Mouse (Mus musculus): ENCODE data around the gene Tkfc. TPM values are rescaled to one million over a fixed set of nuclear protein-coding genes. Genes with fewer than 3 reads are reported as not detected.

The Tkfc gene
- polyA plus RNA-seq, 1 experiment from 2014 or later: 21.2 TPM

- peaks cover 26% of the 10 kb centered on the region for H3K4me1 ChIP-seq
- no peak for ATAC-seq (ENCODE audit: low FRiP score, low read depth)
- H3K9ac ChIP-seq: peak overlapping the region; percentile 68; the same call in 1 of the 2 replicates
- WGBS: 88% methylated on average over 18 of the region's 18 CpGs
- H3K4me2 ChIP-seq (replicated peaks): peak overlapping the region; percentile 80
- H3K9me3 ChIP-seq: no peaks in the 10 kb centered on the region
- no peak overlapping the region for H3K27ac ChIP-seq
- peaks cover 23% of the 10 kb centered on the region for H3K36me3 ChIP-seq
- no peak overlapping the region for H3K4me3 ChIP-seq
- no peaks in the 10 kb centered on the region for H3K27me3 ChIP-seq (replicated peaks)
Measured at GRCm38 (mm10) chr19:10603660-10604523, 1.6 kb downstream of the Tkfc start.

GRCm38 (mm10) chr19:10602787-10603186 is 2.7 kb downstream of the Tkfc start:
- H3K4me3 ChIP-seq: peak overlapping the region; percentile 19
- peak overlapping the region; percentile 88 for H3K27ac ChIP-seq
- H3K4me1 ChIP-seq: peaks cover 26% of the 10 kb centered on the region
- peak overlapping the region; percentile 80 for H3K4me2 ChIP-seq (replicated peaks)
- ATAC-seq (ENCODE audit: low FRiP score, low read depth): peak; percentile 64
- H3K27me3 ChIP-seq (replicated peaks): no peaks in the 10 kb centered on the region
- peaks cover 16% of the 10 kb centered on the region for H3K36me3 ChIP-seq
- peak overlapping the region; percentile 61 for H3K9ac ChIP-seq
- 2% methylated on average over 9 of the region's 9 CpGs for WGBS
- H3K9me3 ChIP-seq: no peaks in the 10 kb centered on the region

GRCm38 (mm10) chr19:10602247-10602769 is 3.1 kb downstream of the Tkfc start:
- peak overlapping the region; percentile 80 for H3K4me2 ChIP-seq (replicated peaks)
- peak overlapping the region; percentile 19 for H3K4me3 ChIP-seq
- peaks cover 11% of the 10 kb centered on the region for H3K36me3 ChIP-seq
- WGBS: 4% methylated on average over 6 of the region's 6 CpGs
- H3K27ac ChIP-seq: peak overlapping the region; percentile 88
- H3K4me1 ChIP-seq: peaks cover 26% of the 10 kb centered on the region
- H3K9me3 ChIP-seq: no peaks in the 10 kb centered on the region
- peak overlapping the region; percentile 61 for H3K9ac ChIP-seq
- H3K27me3 ChIP-seq (replicated peaks): no peaks in the 10 kb centered on the region
- peak; percentile 61 for ATAC-seq (ENCODE audit: low FRiP score, low read depth)

- WGBS: 92% methylated on average over 2 of the region's 2 CpGs
- H3K4me2 ChIP-seq (replicated peaks): no peak overlapping the region
- peaks cover 13% of the 10 kb centered on the region for H3K4me1 ChIP-seq
- no peak overlapping the region for H3K4me3 ChIP-seq
- no peaks in the 10 kb centered on the region for H3K27me3 ChIP-seq (replicated peaks)
- no peak overlapping the region for H3K27ac ChIP-seq
- peaks cover 24% of the 10 kb centered on the region for H3K36me3 ChIP-seq
- H3K9me3 ChIP-seq: no peaks in the 10 kb centered on the region
- ATAC-seq (ENCODE audit: low FRiP score, low read depth): no peak
- no peak overlapping the region for H3K9ac ChIP-seq
Measured at GRCm38 (mm10) chr19:10599648-10600047, 5.8 kb downstream of the Tkfc start.

- Histone ChIP-seq H3K27ac (no peak overlapping the region), H3K9me3 (no peaks in the 10 kb centered on the region), H3K36me3 (peaks cover 39% of the 10 kb centered on the region), H3K4me3 (no peak overlapping the region), H3K4me2 (replicated peaks) (no peak overlapping the region), H3K4me1 (peaks cover 6% of the 10 kb centered on the region; the same call in 1 of the 2 replicates), H3K27me3 (replicated peaks) (no peaks in the 10 kb centered on the region), H3K9ac (no peak overlapping the region)
- ATAC-seq (ENCODE audit: low FRiP score, low read depth): no peak
- WGBS: 38% methylated on average over 3 of the region's 3 CpGs
Measured at GRCm38 (mm10) chr19:10598188-10598587, 7.3 kb downstream of the Tkfc start.

GRCm38 (mm10) chr19:10591659-10592377 is 13.6 kb downstream of the Tkfc start:
- H3K4me2 ChIP-seq (replicated peaks): no peak overlapping the region
- 93% methylated on average over 6 of the region's 6 CpGs for WGBS

GRCm38 (mm10) chr19:10590301-10590700 is 15.2 kb downstream of the Tkfc start:
- Histone ChIP-seq H3K36me3 (peaks cover 43% of the 10 kb centered on the region), H3K4me1 (no peaks in the 10 kb centered on the region), H3K9me3 (no peaks in the 10 kb centered on the region), H3K27ac (no peak overlapping the region), H3K4me3 (no peak overlapping the region), H3K9ac (no peak overlapping the region), H3K4me2 (replicated peaks) (no peak overlapping the region), H3K27me3 (replicated peaks) (no peaks in the 10 kb centered on the region)
- no peak for ATAC-seq (ENCODE audit: low FRiP score, low read depth)
- 67% methylated on average over 3 of the region's 3 CpGs for WGBS

More at GRCm38 (mm10) chr19:10591659-10592377, 13.6 kb downstream of the Tkfc start:
- no peak overlapping the region for H3K4me3 ChIP-seq
- no peak overlapping the region for H3K9ac ChIP-seq
- H3K27me3 ChIP-seq (replicated peaks): no peaks in the 10 kb centered on the region
- no peak for ATAC-seq (ENCODE audit: low FRiP score, low read depth)
- H3K27ac ChIP-seq: no peak overlapping the region
- H3K36me3 ChIP-seq: peaks cover 47% of the 10 kb centered on the region
- H3K9me3 ChIP-seq: no peaks in the 10 kb centered on the region
- no peaks in the 10 kb centered on the region for H3K4me1 ChIP-seq

- H3K36me3 ChIP-seq: peaks cover 33% of the 10 kb centered on the region
- H3K4me3 ChIP-seq: no peak overlapping the region
- ATAC-seq (ENCODE audit: low FRiP score, low read depth): no peak
- WGBS: 72% methylated on average over 5 of the region's 5 CpGs
- H3K4me1 ChIP-seq: no peaks in the 10 kb centered on the region
- no peak overlapping the region for H3K9ac ChIP-seq
- no peaks in the 10 kb centered on the region for H3K27me3 ChIP-seq (replicated peaks)
- no peak overlapping the region for H3K4me2 ChIP-seq (replicated peaks)
- no peaks in the 10 kb centered on the region for H3K9me3 ChIP-seq
- no peak overlapping the region for H3K27ac ChIP-seq
Measured at GRCm38 (mm10) chr19:10589127-10589857, 16.2 kb downstream of the Tkfc start.

- no peak overlapping the region for H3K9ac ChIP-seq
- H3K4me2 ChIP-seq (replicated peaks): no peak overlapping the region
- H3K9me3 ChIP-seq: no peaks in the 10 kb centered on the region
- ATAC-seq (ENCODE audit: low FRiP score, low read depth): no peak
- no peaks in the 10 kb centered on the region for H3K27me3 ChIP-seq (replicated peaks)
- H3K4me3 ChIP-seq: no peak overlapping the region
- H3K4me1 ChIP-seq: no peaks in the 10 kb centered on the region
- no peak overlapping the region for H3K27ac ChIP-seq
- WGBS: 91% methylated on average over 8 of the region's 8 CpGs
- H3K36me3 ChIP-seq: peaks cover 20% of the 10 kb centered on the region; the same call in 1 of the 2 replicates
Measured at GRCm38 (mm10) chr19:10587231-10587630, 18.2 kb downstream of the Tkfc start.

GRCm38 (mm10) chr19:10585112-10585511 is 20.3 kb downstream of the Tkfc start:
- no peak overlapping the region for H3K27ac ChIP-seq
- no peaks in the 10 kb centered on the region for H3K9me3 ChIP-seq
- no peak overlapping the region for H3K4me2 ChIP-seq (replicated peaks)
- peaks cover 16% of the 10 kb centered on the region; the same call in 1 of the 2 replicates for H3K36me3 ChIP-seq
- H3K4me3 ChIP-seq: no peak overlapping the region
- ATAC-seq (ENCODE audit: low FRiP score, low read depth): no peak
- no peaks in the 10 kb centered on the region for H3K4me1 ChIP-seq
- H3K9ac ChIP-seq: no peak overlapping the region
- no peaks in the 10 kb centered on the region for H3K27me3 ChIP-seq (replicated peaks)
- WGBS: 91% methylated on average over 8 of the region's 8 CpGs

- Histone ChIP-seq H3K4me1 (no peaks in the 10 kb centered on the region), H3K9ac (no peak overlapping the region), H3K4me3 (no peak overlapping the region), H3K9me3 (no peaks in the 10 kb centered on the region), H3K27ac (no peak overlapping the region), H3K4me2 (replicated peaks) (no peak overlapping the region), H3K27me3 (replicated peaks) (no peaks in the 10 kb centered on the region), H3K36me3 (0 out of 2 replicates have a peak, but pooled peaks cover 9% of the 10 kb centered on the region)
- WGBS: 78% methylated on average over 7 of the region's 7 CpGs
- ATAC-seq (ENCODE audit: low FRiP score, low read depth): no peak
Measured at GRCm38 (mm10) chr19:10583550-10584146, 21.8 kb downstream of the Tkfc start.

Data from neural tube, embryonic 12.5 days (tissue).